Comparison of ENCODE assay signal across 7 mouse cellular contexts in the genomic region with DNA sequence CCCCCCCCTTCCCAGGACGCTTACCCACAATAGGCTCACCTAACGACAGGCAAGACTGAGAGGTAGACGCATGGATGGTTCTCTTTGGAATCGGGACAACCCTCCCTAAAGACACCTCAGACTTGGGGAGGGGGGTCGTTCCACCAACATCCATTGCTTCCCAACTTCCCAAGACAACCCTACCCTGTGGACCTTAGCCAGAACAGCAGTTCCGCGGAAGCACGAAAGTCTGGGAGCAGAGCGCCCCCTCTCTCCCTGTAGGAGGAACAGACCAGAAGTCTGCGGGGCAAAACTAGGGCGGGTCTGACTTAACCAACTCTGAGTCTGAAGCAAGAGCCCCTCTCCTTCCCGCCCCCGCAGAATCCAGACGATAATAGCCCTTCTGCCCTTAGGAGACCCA. TPM values are rescaled to one million over a fixed set of nuclear protein-coding genes. Genes with fewer than 3 reads are reported as not detected.
A peak's percentile ranks its signal among the peaks of the same experiment; 100 is the strongest.
DNase-seq lines count a peak whose midpoint lies in the region; ATAC-seq lines count a peak whose summit lies in the region.

No protein-coding gene starts in this region.

- DNase-seq in midbrain, embryonic 11.5 days (ENCODE audit: low spot score, missing footprints), result peak; percentile 89
- peak; percentile 67 for DNase-seq in brain, adult 2 months (ENCODE audit: low read depth, low spot score)
- peak; percentile 34 for DNase-seq in gastrocnemius, postnatal 10 days
- DNase-seq in layer of hippocampus, postnatal 10 days (ENCODE audit: low spot score in 2 of 2), result peak; percentile 54 to 74
- peak; percentile 79 for DNase-seq in midbrain, embryonic 14.5 days

- no peak overlapping the region for H3K4me2 ChIP-seq in midbrain, embryonic 11.5 days
- no peak overlapping the region for H3K4me2 ChIP-seq in midbrain, embryonic 16.5 days (ENCODE audit: low read length)
- no peak overlapping the region for H3K4me2 ChIP-seq in midbrain, embryonic 14.5 days (ENCODE audit: low read length)

- H3K4me1 ChIP-seq in midbrain, embryonic 11.5 days (ENCODE audit: control insufficient read depth, insufficient read depth, low read length), result peaks cover 25% of the 10 kb centered on the region
- H3K4me1 ChIP-seq in midbrain, embryonic 16.5 days (ENCODE audit: control insufficient read depth, insufficient read depth, low read length), result peaks cover 21% of the 10 kb centered on the region
- H3K4me1 ChIP-seq in midbrain, embryonic 14.5 days (ENCODE audit: control insufficient read depth, insufficient read depth, low read length), result peaks cover 13% of the 10 kb centered on the region

- H3K9me3 ChIP-seq in midbrain, embryonic 11.5 days (ENCODE audit: control insufficient read depth, low read length), result no peaks in the 10 kb centered on the region
- no peaks in the 10 kb centered on the region for H3K9me3 ChIP-seq in midbrain, embryonic 16.5 days (replicated peaks; ENCODE audit: control insufficient read depth, low read length, poor library complexity, severe bottlenecking)
- no peaks in the 10 kb centered on the region for H3K9me3 ChIP-seq in midbrain, embryonic 14.5 days (ENCODE audit: control insufficient read depth, low read length)

- peaks cover 58% of the 10 kb centered on the region for H3K27me3 ChIP-seq in midbrain, embryonic 11.5 days (ENCODE audit: control insufficient read depth, insufficient read depth, low read length)
- peaks cover 20% of the 10 kb centered on the region for H3K27me3 ChIP-seq in midbrain, embryonic 16.5 days (ENCODE audit: control insufficient read depth, insufficient read depth, low read depth, low read length)
- peaks cover 44% of the 10 kb centered on the region for H3K27me3 ChIP-seq in midbrain, embryonic 14.5 days (ENCODE audit: control insufficient read depth, insufficient read depth, low read length)

- 0 out of 2 replicates have a peak, but pooled peaks have one; percentile 15 for ATAC-seq in midbrain, embryonic 11.5 days (ENCODE audit: low FRiP score)
- ATAC-seq in midbrain, embryonic 16.5 days, result no peak
- no peak for ATAC-seq in midbrain, embryonic 14.5 days (ENCODE audit: low FRiP score, low TSS enrichment)
- no peak for ATAC-seq in monocyte, adult 5-6 weeks (replicated peaks; ENCODE audit: insufficient number of reproducible peaks, low FRiP score, low TSS enrichment, poor library complexity, severe bottlenecking)

- no peak overlapping the region for H3K27ac ChIP-seq in midbrain, embryonic 11.5 days (ENCODE audit: low read depth, low read length)
- H3K27ac ChIP-seq in midbrain, embryonic 16.5 days (ENCODE audit: low read length), result no peak overlapping the region
- H3K27ac ChIP-seq in midbrain, embryonic 14.5 days (replicated peaks; ENCODE audit: low read depth, low read length), result no peak overlapping the region

- H3K36me3 ChIP-seq in midbrain, embryonic 11.5 days (ENCODE audit: control insufficient read depth, insufficient read depth, low read length), result no peaks in the 10 kb centered on the region
- H3K36me3 ChIP-seq in midbrain, embryonic 16.5 days (ENCODE audit: control insufficient read depth, insufficient read depth, low read length), result no peaks in the 10 kb centered on the region
- no peaks in the 10 kb centered on the region for H3K36me3 ChIP-seq in midbrain, embryonic 14.5 days (ENCODE audit: control insufficient read depth, insufficient read depth, low read length)

- no peak overlapping the region for H3K4me3 ChIP-seq in midbrain, embryonic 11.5 days (ENCODE audit: low read depth, low read length)
- no peak overlapping the region for H3K4me3 ChIP-seq in midbrain, embryonic 16.5 days (ENCODE audit: low read depth, low read length)
- no peak overlapping the region for H3K4me3 ChIP-seq in midbrain, embryonic 14.5 days (replicated peaks; ENCODE audit: low read depth, low read length)

- H3K9ac ChIP-seq in midbrain, embryonic 11.5 days (ENCODE audit: low read length), result no peak overlapping the region
- H3K9ac ChIP-seq in midbrain, embryonic 16.5 days (ENCODE audit: low read depth, low read length), result no peak overlapping the region
- no peak overlapping the region for H3K9ac ChIP-seq in midbrain, embryonic 14.5 days (replicated peaks; ENCODE audit: low read length)

- WGBS in midbrain, embryonic 11.5 days, result 4% methylated on average over 14 of the region's 14 CpGs
- 1% methylated on average over 14 of the region's 14 CpGs for WGBS in midbrain, embryonic 16.5 days
- WGBS in midbrain, embryonic 14.5 days, result 3% methylated on average over 14 of the region's 14 CpGs

RNA-seq across cellular contexts. Expression of a gene that starts 1.5 kb away (rescaled TPM):
- polyA plus RNA-seq in midbrain, embryonic 11.5 days (2014; fragmentation: Nextera tagmentation; extraction: Ambion mirVana), result 0.37 and 0.51 TPM in 2 replicates
- 1.8 and 1.9 TPM in 2 replicates for polyA plus RNA-seq in midbrain, embryonic 16.5 days (2015; fragmentation: Nextera tagmentation; extraction: Ambion mirVana)
- total RNA-seq in gastrocnemius, postnatal 10 days (2021), result under 1 TPM; 0.42 to 0.72 TPM
- 10 to 100 TPM; 17.2 to 17.3 TPM for total RNA-seq in layer of hippocampus, postnatal 10 days (2021)
- 1.9 and 2.1 TPM in 2 replicates for polyA plus RNA-seq in midbrain, embryonic 14.5 days (2014; fragmentation: Nextera tagmentation; extraction: Ambion mirVana)
- not detected in 3 replicates for total RNA-seq in monocyte, adult 5-6 weeks (2017)

Comparison
In these comparisons a context has a peak if more than half of its experiments do, and no peak if none do; other contexts are left out.
1. DNase-seq: peak in every context shown above with its lines; median percentile 89 in midbrain, embryonic 11.5 days; 79 in midbrain, embryonic 14.5 days; 67 in brain, adult 2 months; 64 in layer of hippocampus, postnatal 10 days; 34 in gastrocnemius, postnatal 10 days.
2. RNA of a gene that starts 1.5 kb away (total RNA-seq): 17.2 to 17.3 TPM in layer of hippocampus, postnatal 10 days; 0.42 to 0.72 TPM in gastrocnemius, postnatal 10 days and not detected in monocyte, adult 5-6 weeks; every median in the first group is over 10 times any median in the second.